In genomic region chr7:89477294-89477999, GRCm38 (mm10) we compare ENCODE assay signal across 8 mouse cellular contexts. TPM values are rescaled to one million over a fixed set of nuclear protein-coding genes. Genes with fewer than 3 reads are reported as not detected.
DNase-seq lines count a peak whose midpoint lies in the region; ATAC-seq and TF ChIP-seq lines count a peak whose summit lies in the region.

No protein-coding gene starts in this region.

- no peaks in the 10 kb centered on the region for H3K36me3 ChIP-seq in hindbrain, postnatal 0 days (ENCODE audit: insufficient read depth, low read length)
- no peaks in the 10 kb centered on the region for H3K36me3 ChIP-seq in limb, embryonic 13.5 days
- H3K36me3 ChIP-seq in neural tube, embryonic 11.5 days (ENCODE audit: control insufficient read depth, insufficient read depth, low read length) = no peaks in the 10 kb centered on the region

- H3K27me3 ChIP-seq in hindbrain, postnatal 0 days (ENCODE audit: insufficient read depth, low read length) = no peaks in the 10 kb centered on the region
- peaks cover 20% of the 10 kb centered on the region; the same call in 1 of the 2 replicates for H3K27me3 ChIP-seq in limb, embryonic 13.5 days
- no peaks in the 10 kb centered on the region for H3K27me3 ChIP-seq in neural tube, embryonic 11.5 days (ENCODE audit: control insufficient read depth, insufficient read depth, low read length)

- 0% methylated on average over 1 of the region's 1 CpGs for WGBS in hindbrain, postnatal 0 days
- 9% methylated on average over 1 of the region's 1 CpGs for WGBS in limb, embryonic 13.5 days
- 6% methylated on average over 1 of the region's 1 CpGs for WGBS in neural tube, embryonic 11.5 days

- no peak overlapping the region for H3K9ac ChIP-seq in hindbrain, postnatal 0 days (replicated peaks; ENCODE audit: low read length)
- H3K9ac ChIP-seq in limb, embryonic 13.5 days = no peak overlapping the region
- H3K9ac ChIP-seq in neural tube, embryonic 11.5 days (ENCODE audit: low read length) = no peak overlapping the region

- H3K4me1 ChIP-seq in hindbrain, postnatal 0 days (ENCODE audit: insufficient read depth, low read length) = no peaks in the 10 kb centered on the region
- peaks cover 12% of the 10 kb centered on the region for H3K4me1 ChIP-seq in limb, embryonic 13.5 days
- no peaks in the 10 kb centered on the region for H3K4me1 ChIP-seq in neural tube, embryonic 11.5 days (ENCODE audit: control insufficient read depth, insufficient read depth, low read length)

- H3K4me3 ChIP-seq in hindbrain, postnatal 0 days (ENCODE audit: low read length) = no peak overlapping the region
- no peak overlapping the region for H3K4me3 ChIP-seq in limb, embryonic 13.5 days
- H3K4me3 ChIP-seq in neural tube, embryonic 11.5 days (ENCODE audit: low read depth, low read length) = no peak overlapping the region

- no peak overlapping the region for H3K4me2 ChIP-seq in hindbrain, postnatal 0 days (ENCODE audit: low read depth, low read length)
- H3K4me2 ChIP-seq in limb, embryonic 13.5 days (replicated peaks) = no peak overlapping the region
- no peak overlapping the region for H3K4me2 ChIP-seq in neural tube, embryonic 11.5 days (ENCODE audit: low read depth)

- DNase-seq in layer of hippocampus, adult 11-12 months (ENCODE audit: low spot score) = peak; percentile 47
- no peak for DNase-seq in layer of hippocampus, postnatal 36 days
- DNase-seq in Muller cell, postnatal 12 days (ENCODE audit: inconsistent ontology term) = peak; percentile 63
- DNase-seq in embryo, embryonic 9.5 days (ENCODE audit: extremely low spot score) = peak; percentile 48
- peak; percentile 89 for DNase-seq in hindbrain, postnatal 0 days (ENCODE audit: low spot score)
- peak; percentile 41 for DNase-seq in neural tube, embryonic 11.5 days (ENCODE audit: low spot score)

- ATAC-seq in hindbrain, postnatal 0 days = peak; percentile 89
- peak; percentile 73 for ATAC-seq in limb, embryonic 13.5 days (ENCODE audit: low FRiP score, low read depth)
- ATAC-seq in neural tube, embryonic 11.5 days (ENCODE audit: insufficient read depth, low FRiP score, low TSS enrichment) = peak; percentile 74
- ATAC-seq in erythroblast, adult 5-6 weeks (replicated peaks; ENCODE audit: low FRiP score, poor library complexity, severe bottlenecking) = no peak

- H3K27ac ChIP-seq in hindbrain, postnatal 0 days = no peak overlapping the region
- no peak overlapping the region for H3K27ac ChIP-seq in limb, embryonic 13.5 days
- H3K27ac ChIP-seq in neural tube, embryonic 11.5 days (ENCODE audit: low read depth, low read length) = no peak overlapping the region

- peak; percentile 88 for TF ChIP-seq CTCF in hindbrain, postnatal 0 days (IDR thresholded peaks at IDR 0.05; ENCODE audit: low read depth)

- no peaks in the 10 kb centered on the region for H3K9me3 ChIP-seq in hindbrain, postnatal 0 days (ENCODE audit: low read length)
- no peaks in the 10 kb centered on the region for H3K9me3 ChIP-seq in limb, embryonic 13.5 days
- no peaks in the 10 kb centered on the region for H3K9me3 ChIP-seq in neural tube, embryonic 11.5 days (ENCODE audit: control insufficient read depth, low read length)

RNA-seq across cellular contexts. Expression of gene Prss23, which starts 49.5 kb away (rescaled TPM):
- total RNA-seq in layer of hippocampus, postnatal 36 days (2021) = 10 to 100 TPM; 13.8 to 14.7 TPM
- 29.1 and 32.3 TPM in 2 replicates for total RNA-seq in hindbrain, postnatal 0 days (2014; rRNA removed)
- 15.4 and 18.6 TPM in 2 replicates for polyA plus RNA-seq in hindbrain, postnatal 0 days (2015; fragmentation: Nextera tagmentation; extraction: Ambion mirVana)
- polyA plus RNA-seq in limb, embryonic 13.5 days (2015; fragmentation: Nextera tagmentation; extraction: Ambion mirVana) = 46.0 and 55.8 TPM in 2 replicates
- 22.1 and 23.0 TPM in 2 replicates for polyA plus RNA-seq in neural tube, embryonic 11.5 days (2014; fragmentation: Nextera tagmentation; extraction: Ambion mirVana)
- total RNA-seq in erythroblast, adult 5-6 weeks (2015; ENCODE audit: low replicate concordance) = not detected in 2 replicates
- total RNA-seq in erythroblast, adult 5-6 weeks (2017; ENCODE audit: low replicate concordance) = not detected in 2 replicates

Comparison
In these comparisons a context has a peak if more than half of its experiments do, and no peak if none do; other contexts are left out.
1. DNase-seq: peak in layer of hippocampus, adult 11-12 months (single experiment), Muller cell, postnatal 12 days (single experiment), embryo, embryonic 9.5 days (single experiment), hindbrain, postnatal 0 days (single experiment) and neural tube, embryonic 11.5 days (single experiment); none in layer of hippocampus, postnatal 36 days (0 of 2).
2. RNA of gene Prss23, which starts 49.5 kb away (total RNA-seq): 29.1 to 32.3 TPM in hindbrain, postnatal 0 days and 13.8 to 14.7 TPM in layer of hippocampus, postnatal 36 days; not detected in erythroblast, adult 5-6 weeks; every median in the first group is over 10 times any median in the second.